Mouse (Mus musculus) ovary, adult 10 weeks (tissue): Measurements from ENCODE around the gene Mt2. TPM values are rescaled to one million over a fixed set of nuclear protein-coding genes. Genes with fewer than 3 reads are reported as not detected.

Experiments used
- polyA plus RNA-seq: library from polyadenylated mRNA; stranded (reverse); fragments of 350-450 nt; fragmentation: Illumina TruSeq; extraction: RNeasy Lipid Tissue Mini Kit (QIAGEN cat#74804); gene quantifications from one replicate; pipeline ENCODE4 v1.2.3, GENCODE M21; 2014

The Mt2 gene
- polyA plus RNA-seq: 34.3 TPM

GRCm38 (mm10) chr8:94172075-94172808 lies at the start of gene Mt2:
TSS of gene Mt2 (plus strand) at chr8:94172664.

GRCm38 (mm10) chr8:94136933-94137332 lies 35.5 kb upstream of the Mt2 start, which contains the start of gene Mt4:
TSS of gene Mt4 (plus strand) at chr8:94137197.

GRCm38 (mm10) chr8:94152513-94153300 lies 19.8 kb upstream of the Mt2 start, which contains the start of gene Mt3:
TSS of gene Mt3 (plus strand) at chr8:94152607.

GRCm38 (mm10) chr8:94178857-94179712 lies 6.6 kb downstream of the Mt2 start, which contains the start of gene Mt1:
TSS of gene Mt1 (plus strand) at chr8:94179082.

GRCm38 (mm10) chr8:94214252-94215173 lies 42.0 kb downstream of the Mt2 start, which contains the start of gene Nup93:
TSS of gene Nup93 (plus strand) at chr8:94214564.

Other genes starting within 250 kb of the Mt2 start
- gene Amfr, start 159.8 kb upstream of the Mt2 start, polyA plus RNA-seq: 194 TPM
- gene Nudt21, start 135.6 kb upstream of the Mt2 start, polyA plus RNA-seq: 188 TPM
- gene Ogfod1, start 135.5 kb upstream of the Mt2 start, polyA plus RNA-seq: 22.6 TPM
- gene Bbs2, start 73.7 kb upstream of the Mt2 start, polyA plus RNA-seq: 11.3 TPM
- not detected for gene Mt4, start 35.5 kb upstream of the Mt2 start, polyA plus RNA-seq
- not detected for gene Mt3, start 20.1 kb upstream of the Mt2 start, polyA plus RNA-seq
- 12.5 TPM for gene Mt1, start 6.4 kb downstream of the Mt2 start, polyA plus RNA-seq
- 21.6 TPM for gene Nup93, start 41.9 kb downstream of the Mt2 start, polyA plus RNA-seq
- not detected for gene Slc12a3, start 156.5 kb downstream of the Mt2 start, polyA plus RNA-seq
- 55.4 TPM for gene Herpud1, start 213.8 kb downstream of the Mt2 start, polyA plus RNA-seq